Mouse (Mus musculus): ENCODE results near the gene Cox8b. TPM values are rescaled to one million over a fixed set of nuclear protein-coding genes. Genes with fewer than 3 reads are reported as not detected.
A peak's percentile ranks its signal among the peaks of the same experiment; 100 is the strongest.

Cox8b gene
- polyA plus RNA-seq, 1 experiment from 2014 or later: 1.2 TPM

DNA sequence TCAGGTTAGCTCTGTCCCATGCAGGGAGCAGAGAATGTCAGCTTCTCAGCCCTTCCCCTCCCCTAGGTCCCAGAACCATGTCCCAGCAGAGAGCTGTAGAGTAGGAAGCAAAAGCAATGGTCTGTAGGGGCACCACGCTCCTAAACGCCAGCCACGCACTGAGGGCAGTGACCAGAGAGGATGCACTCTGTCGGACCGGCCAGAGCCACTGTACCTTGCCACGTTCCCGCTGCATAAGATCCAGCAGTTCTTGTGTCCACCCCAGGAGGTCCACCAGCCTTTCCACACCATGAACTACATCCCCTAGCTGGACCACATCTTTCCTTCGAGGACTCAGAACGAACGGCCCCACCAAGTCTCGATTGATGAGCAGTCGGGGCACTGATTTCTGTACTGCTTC is 35.5 kb downstream of the Cox8b start:
- 89% methylated on average over 12 of the region's 12 CpGs for WGBS (ENCODE audit: insufficient replicate concordance)
- Histone ChIP-seq H3K9ac (replicated peaks) (no peak overlapping the region), H3K4me1 (ENCODE audit: insufficient read depth) (no peaks in the 10 kb centered on the region), H3K27ac (ENCODE audit: low read depth) (no peak overlapping the region), H3K36me3 (replicated peaks; ENCODE audit: insufficient read depth, low read length) (peaks cover 70% of the 10 kb centered on the region), H3K4me3 (ENCODE audit: low read depth, low read length) (no peak overlapping the region), H3K4me2 (ENCODE audit: low read depth, low read length) (no peak overlapping the region), H3K9me3 (ENCODE audit: low read length) (no peaks in the 10 kb centered on the region), H3K27me3 (ENCODE audit: insufficient read depth, low read length) (no peaks in the 10 kb centered on the region)
- TF ChIP-seq CTCF (IDR thresholded peaks at IDR 0.05; ENCODE audit: low read depth) (no peak), EP300 (IDR thresholded peaks at IDR 0.05; ENCODE audit: low read depth) (no peak)
- ATAC-seq: no peak
- DNase-seq: no peak

DNA sequence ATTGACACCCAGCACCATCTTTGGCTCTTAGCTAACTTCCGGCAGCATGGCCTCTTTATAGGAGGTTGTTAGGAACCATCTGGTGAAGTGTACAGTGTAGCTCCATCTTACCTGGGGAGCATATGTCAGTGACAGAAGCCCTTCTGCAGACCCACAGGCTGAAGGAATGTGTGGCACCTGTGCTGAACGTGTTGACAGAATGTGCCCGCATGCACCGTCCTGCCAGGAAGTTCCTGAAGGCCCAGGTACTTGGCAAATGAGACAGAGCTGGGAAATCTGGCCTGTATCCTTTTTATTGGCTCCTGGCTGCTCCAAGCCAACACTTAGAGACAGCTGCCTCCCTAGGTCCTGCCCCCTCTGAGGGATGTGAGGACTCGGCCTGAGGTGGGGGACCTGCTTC is 39.5 kb downstream of the Cox8b start:
- Histone ChIP-seq H3K27me3 (ENCODE audit: insufficient read depth, low read length) (no peaks in the 10 kb centered on the region), H3K9me3 (ENCODE audit: low read length) (no peaks in the 10 kb centered on the region), H3K4me1 (ENCODE audit: insufficient read depth) (peaks cover 12% of the 10 kb centered on the region), H3K9ac (replicated peaks) (no peak overlapping the region), H3K4me2 (ENCODE audit: low read depth, low read length) (no peak overlapping the region), H3K36me3 (replicated peaks; ENCODE audit: insufficient read depth, low read length) (peaks cover 61% of the 10 kb centered on the region), H3K27ac (ENCODE audit: low read depth) (no peak overlapping the region), H3K4me3 (ENCODE audit: low read depth, low read length) (no peak overlapping the region)
- DNase-seq (no peak), ATAC-seq (no peak)
- 82% methylated on average over 5 of the region's 5 CpGs for WGBS (ENCODE audit: insufficient replicate concordance)
- TF ChIP-seq CTCF (IDR thresholded peaks at IDR 0.05; ENCODE audit: low read depth) (no peak), EP300 (IDR thresholded peaks at IDR 0.05; ENCODE audit: low read depth) (no peak)

DNA sequence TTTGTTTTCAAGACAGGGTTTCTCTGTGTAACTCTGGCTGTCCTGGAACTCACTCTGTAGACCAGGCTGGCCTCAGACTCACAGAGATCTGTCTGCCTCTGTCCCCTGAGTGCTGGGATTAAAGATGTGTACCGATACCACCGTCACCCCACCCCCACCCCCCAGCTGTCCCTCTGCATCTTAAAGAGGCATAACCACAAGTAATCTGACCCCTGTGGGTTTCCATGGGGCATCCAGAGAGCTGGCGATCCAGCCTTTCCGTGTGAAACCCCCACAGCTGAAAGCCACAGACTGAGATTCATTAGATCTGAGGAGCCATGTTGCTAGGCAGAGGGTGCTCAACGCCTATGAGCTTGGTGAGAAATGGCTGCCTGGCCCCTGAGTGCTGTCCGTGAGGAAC is 40.2 kb downstream of the Cox8b start:
- Histone ChIP-seq H3K9ac (replicated peaks) (no peak overlapping the region), H3K36me3 (replicated peaks; ENCODE audit: insufficient read depth, low read length) (peaks cover 60% of the 10 kb centered on the region), H3K4me3 (ENCODE audit: low read depth, low read length) (no peak overlapping the region), H3K9me3 (ENCODE audit: low read length) (no peaks in the 10 kb centered on the region), H3K4me2 (ENCODE audit: low read depth, low read length) (no peak overlapping the region), H3K27ac (ENCODE audit: low read depth) (no peak overlapping the region), H3K4me1 (ENCODE audit: insufficient read depth) (peaks cover 16% of the 10 kb centered on the region), H3K27me3 (ENCODE audit: insufficient read depth, low read length) (no peaks in the 10 kb centered on the region)
- ATAC-seq: no peak
- no peak for DNase-seq
- WGBS (ENCODE audit: insufficient replicate concordance): 78% methylated on average over 6 of the region's 6 CpGs
- TF ChIP-seq EP300 (IDR thresholded peaks at IDR 0.05; ENCODE audit: low read depth): no peak

DNA sequence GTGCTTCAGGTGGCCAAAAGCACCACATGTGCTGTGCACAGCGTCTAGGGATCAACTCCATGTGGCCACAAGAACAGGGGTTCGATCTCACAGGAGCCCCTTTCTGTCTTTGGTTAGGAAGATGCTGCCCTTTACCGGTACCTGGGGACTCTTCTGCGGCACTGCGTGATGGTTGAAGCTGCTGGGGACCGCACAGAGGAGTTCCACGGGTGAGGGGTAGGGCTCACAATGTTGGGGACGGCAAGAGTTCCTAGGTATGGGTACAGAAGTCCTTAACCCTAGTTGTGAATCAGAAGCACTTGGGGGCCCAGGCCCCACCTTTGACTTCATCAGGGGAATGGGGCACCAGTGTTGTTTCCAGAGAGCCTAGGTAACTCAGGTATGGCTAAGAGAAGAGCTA is 41.5 kb downstream of the Cox8b start:
- H3K9me3 ChIP-seq (ENCODE audit: low read length): no peaks in the 10 kb centered on the region
- peak overlapping the region; percentile 90; the same call in 1 of the 2 replicates for H3K9ac ChIP-seq (replicated peaks)
- no peak for ATAC-seq
- no peak overlapping the region for H3K27ac ChIP-seq (ENCODE audit: low read depth)
- no peaks in the 10 kb centered on the region for H3K27me3 ChIP-seq (ENCODE audit: insufficient read depth, low read length)
- peaks cover 63% of the 10 kb centered on the region for H3K36me3 ChIP-seq (replicated peaks; ENCODE audit: insufficient read depth, low read length)
- peaks cover 25% of the 10 kb centered on the region for H3K4me1 ChIP-seq (ENCODE audit: insufficient read depth)
- no peak for TF ChIP-seq EP300 (IDR thresholded peaks at IDR 0.05; ENCODE audit: low read depth)
- TF ChIP-seq CTCF (IDR thresholded peaks at IDR 0.05; ENCODE audit: low read depth): no peak
- peak overlapping the region; percentile 85 for H3K4me2 ChIP-seq (ENCODE audit: low read depth, low read length)
- H3K4me3 ChIP-seq (ENCODE audit: low read depth, low read length): no peak overlapping the region
- 84% methylated on average over 8 of the region's 8 CpGs for whole genome bisulfite sequencing (ENCODE audit: insufficient replicate concordance)
- DNase-seq: no peak

GRCm38 (mm10) chr7:140857550-140858505 is 42.4 kb downstream of the Cox8b start, which contains the start of gene Bet1l:
Gene Bet1l, minus strand, starts transcription at chr7:140857577.
- H3K4me2 ChIP-seq (ENCODE audit: low read depth, low read length): peak within 1 kb of the TSS; percentile 85
- ATAC-seq (peak; percentile 3), DNase-seq (no peak)
- 28% methylated on average over 40 of the region's 40 CpGs for WGBS (ENCODE audit: insufficient replicate concordance)
- H3K36me3 ChIP-seq (replicated peaks; ENCODE audit: insufficient read depth, low read length): peaks cover 57% of the 10 kb centered on the region
- peak within 1 kb of the TSS; percentile 99 for H3K27ac ChIP-seq (ENCODE audit: low read depth)
- no peaks in the 10 kb centered on the region for H3K9me3 ChIP-seq (ENCODE audit: low read length)
- peaks cover 32% of the 10 kb centered on the region for H3K4me1 ChIP-seq (ENCODE audit: insufficient read depth)
- peak within 1 kb of the TSS; percentile 80 for H3K4me3 ChIP-seq (ENCODE audit: low read depth, low read length)
- H3K27me3 ChIP-seq (ENCODE audit: insufficient read depth, low read length): no peaks in the 10 kb centered on the region
- no peak for TF ChIP-seq EP300 (IDR thresholded peaks at IDR 0.05; ENCODE audit: low read depth)
- no peak for TF ChIP-seq CTCF (IDR thresholded peaks at IDR 0.05; ENCODE audit: low read depth)
- H3K9ac ChIP-seq (replicated peaks): peak within 1 kb of the TSS; percentile 90

DNA sequence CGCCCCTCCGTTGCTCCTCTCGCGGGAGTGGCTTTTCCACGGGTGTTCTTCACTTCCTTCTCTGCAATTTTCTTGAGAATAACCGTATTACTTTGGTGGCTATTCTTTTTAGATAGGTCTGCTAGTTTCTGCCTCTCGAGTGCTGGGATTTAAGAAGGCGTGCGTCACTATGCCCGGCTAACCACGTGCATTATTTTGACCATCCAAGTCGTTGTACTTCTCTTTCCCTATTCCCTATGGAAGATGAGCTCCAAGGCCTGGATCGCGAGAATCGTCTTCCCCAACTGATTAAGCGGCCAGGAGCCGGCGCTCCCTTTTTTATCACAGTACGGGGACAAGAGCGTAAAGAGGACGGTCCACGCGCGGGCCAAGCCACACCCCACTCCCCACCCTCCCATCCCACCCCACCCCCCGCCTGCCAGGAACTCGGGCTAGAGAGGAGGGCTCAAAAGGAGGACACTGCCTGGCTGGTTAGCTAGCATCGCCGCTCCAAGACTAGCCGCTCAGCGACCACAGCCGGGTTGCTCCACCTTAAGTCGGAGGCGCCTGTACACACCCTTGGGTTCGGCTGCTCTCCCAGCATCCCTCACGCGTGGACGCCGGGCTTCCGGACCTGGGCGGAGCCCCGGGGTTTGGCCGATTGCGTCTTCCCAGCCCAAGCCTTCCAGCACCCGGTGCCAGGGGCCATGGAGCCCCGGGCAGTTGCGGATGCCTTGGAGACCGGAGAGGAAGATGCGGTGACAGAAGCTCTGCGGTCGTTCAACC is 43.3 kb downstream of the Cox8b start, which contains the start of gene Ric8a:
Gene Ric8a (plus strand): TSS at position 173 of the 765 bp plus-strand sequence.
- DNase-seq (peak; percentile 92), ATAC-seq (peak; percentile 71)
- Histone ChIP-seq H3K36me3 (replicated peaks; ENCODE audit: insufficient read depth, low read length) (peaks cover 53% of the 10 kb centered on the region), H3K9me3 (ENCODE audit: low read length) (no peaks in the 10 kb centered on the region), H3K4me2 (ENCODE audit: low read depth, low read length) (peak within 1 kb of the TSS; percentile 85), H3K4me1 (ENCODE audit: insufficient read depth) (peaks cover 34% of the 10 kb centered on the region), H3K27ac (ENCODE audit: low read depth) (peak within 1 kb of the TSS; percentile 99), H3K4me3 (ENCODE audit: low read depth, low read length) (peak within 1 kb of the TSS; percentile 80), H3K27me3 (ENCODE audit: insufficient read depth, low read length) (no peaks in the 10 kb centered on the region), H3K9ac (replicated peaks) (peak within 1 kb of the TSS; percentile 90)
- WGBS (ENCODE audit: insufficient replicate concordance): 1% methylated on average over 50 of the region's 50 CpGs
- TF ChIP-seq CTCF (IDR thresholded peaks at IDR 0.05; ENCODE audit: low read depth): no peak
- no peak for TF ChIP-seq EP300 (IDR thresholded peaks at IDR 0.05; ENCODE audit: low read depth)

All from liver, postnatal 0 days (tissue).